Mouse (Mus musculus) embryonic facial prominence, embryonic 11.5 days (tissue): ENCODE results near the gene Hivep1. TPM values are rescaled to one million over a fixed set of nuclear protein-coding genes. Genes with fewer than 3 reads are reported as not detected.

Experiments used
- ATAC-seq: fragments of 200-750 bp; cut with Nextera tagmentation; replicated peaks from 2 replicates; pipeline ENCODE4 v1.8.0; 2017; ENCODE audit warnings: low read depth; ENCODE audit not compliant: insufficient number of reproducible peaks, low FRiP score, low TSS enrichment
- DNase-seq: peaks from one replicate; pipeline ENCODE4 v3.0.0-alpha.2; 2015; ENCODE audit warnings: low spot score
- H3K27ac ChIP-seq: fragments of 300-500 bp; sonication (generic); replicated peaks from 2 replicates; pipeline ENCODE4 v1.5.1; 2014; ENCODE audit warnings: mild to moderate bottlenecking, low read depth, low read length, control low read depth
- H3K27me3 ChIP-seq: fragments of 300-500 bp; sonication (generic); 2 replicates; pipeline ENCODE4 v1.6.1; 2014; ENCODE audit warnings: mild to moderate bottlenecking, low read length, moderate library complexity, mixed read lengths; ENCODE audit not compliant: control insufficient read depth, insufficient read depth
- H3K36me3 ChIP-seq: fragments of 300-500 bp; sonication (generic); replicated peaks from 2 replicates; pipeline ENCODE4 v1.6.1; 2014; ENCODE audit warnings: low read depth, mild to moderate bottlenecking, low read length, moderate library complexity, mixed read lengths; ENCODE audit not compliant: control insufficient read depth, insufficient read depth
- H3K4me1 ChIP-seq: fragments of 300-500 bp; sonication (generic); 2 replicates; pipeline ENCODE4 v1.6.1; 2014; ENCODE audit warnings: low read length, mixed read lengths; ENCODE audit not compliant: control insufficient read depth, insufficient read depth
- H3K4me2 ChIP-seq: fragments of 300-500 bp; sonication (generic); 2 replicates; pipeline ENCODE4 v1.6.1; 2014; ENCODE audit warnings: low read depth, mild to moderate bottlenecking, control low read depth, low read length, moderate library complexity
- H3K4me3 ChIP-seq: fragments of 300-500 bp; sonication (generic); 2 replicates; pipeline ENCODE4 v1.5.1; 2014; ENCODE audit warnings: low read depth, low read length, control low read depth
- H3K9ac ChIP-seq: fragments of 300-500 bp; sonication (generic); replicated peaks from 2 replicates; pipeline ENCODE4 v1.6.1; 2014; ENCODE audit warnings: mild to moderate bottlenecking, control low read depth, low read length
- H3K9me3 ChIP-seq: fragments of 300-500 bp; sonication (generic); replicated peaks from 2 replicates; pipeline ENCODE4 v1.6.1; 2016; ENCODE audit warnings: mild to moderate bottlenecking, low read length, inconsistent platforms, mixed read lengths; ENCODE audit not compliant: control insufficient read depth
- WGBS: fragments of 180-500 bp; shearing (Covaris S2); extraction: QIAGEN DNeasy Blood & Tissue Kit; methylation state at CpG from one replicate; pipeline ENCODE4 v1.1.7; 2014; 5-methylcytosine and 5-hydroxymethylcytosine counted together
- polyA plus RNA-seq: library from polyadenylated mRNA; unstranded; fragments of >200 nt; fragmentation: Nextera tagmentation; extraction: Ambion mirVana; gene quantifications from 2 replicates; pipeline ENCODE4 v1.2.1, GENCODE M21; 2014

The Hivep1 gene
- polyA plus RNA-seq, 1 experiment from 2014 or later = 13.1 TPM

DNA sequence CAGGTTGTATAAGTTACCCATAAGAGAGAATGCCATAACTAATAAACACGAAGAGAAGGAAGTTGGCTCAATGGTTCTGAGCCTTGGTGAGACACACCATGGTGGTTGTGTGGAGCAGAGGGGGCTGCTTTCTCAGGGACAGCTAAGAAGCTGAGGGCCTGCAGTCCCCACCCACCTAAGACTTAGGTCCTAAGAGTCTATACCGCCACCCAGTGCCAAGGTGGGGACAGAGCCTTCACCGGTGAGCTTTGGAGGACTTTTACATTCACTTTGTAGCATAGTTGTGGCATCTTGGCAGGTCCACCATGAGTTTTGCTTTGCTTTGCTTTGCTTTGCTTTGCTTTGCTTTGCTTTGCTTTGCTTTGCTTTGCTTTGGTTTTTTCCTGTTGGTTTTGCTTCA, 92.8 kb downstream of the Hivep1 start:
- 57% methylated on average over 3 of the region's 3 CpGs for WGBS
- no peak overlapping the region for H3K9ac ChIP-seq

DNA sequence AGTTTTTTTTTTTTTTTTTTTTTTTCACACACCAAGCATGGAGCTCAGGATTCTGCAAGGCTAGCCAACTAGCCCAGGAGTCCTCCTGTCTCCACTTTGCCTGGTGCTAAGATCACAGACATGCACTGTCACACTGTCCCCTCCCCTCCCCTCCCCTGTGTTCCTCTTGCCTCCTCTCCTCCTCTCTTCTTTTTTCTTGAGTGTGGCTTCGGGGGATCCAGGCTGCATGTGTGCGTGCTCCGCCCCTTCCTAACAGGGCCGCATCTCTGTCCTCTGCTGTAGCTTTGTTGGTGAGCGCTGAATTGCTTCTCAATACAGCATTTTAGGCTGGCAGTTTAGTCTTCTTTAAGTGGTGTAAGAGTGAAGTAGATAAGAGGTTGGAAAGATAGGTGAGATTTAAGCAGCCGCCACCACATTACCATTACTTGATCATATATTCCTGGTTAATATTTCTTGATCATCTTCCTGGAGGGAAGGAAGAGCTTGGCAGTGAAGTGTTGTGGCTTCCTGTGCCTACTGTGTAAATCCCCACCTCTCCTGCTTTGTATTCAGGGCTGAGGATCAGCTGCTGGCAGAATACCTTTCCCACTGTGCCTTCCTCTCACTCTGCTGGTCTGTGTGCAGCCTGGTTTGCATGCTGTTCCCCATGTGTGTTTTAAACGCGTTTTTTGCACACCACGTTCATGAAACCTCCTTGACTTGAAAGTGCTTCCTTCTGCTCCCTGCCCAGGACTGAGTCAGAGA, 97.7 kb downstream of the Hivep1 start:
- Histone ChIP-seq H3K4me3 (no peak overlapping the region), H3K9me3 (no peaks in the 10 kb centered on the region), H3K36me3 (no peaks in the 10 kb centered on the region; the same call in 1 of the 2 replicates), H3K9ac (no peak overlapping the region), H3K4me2 (no peak overlapping the region), H3K27me3 (no peaks in the 10 kb centered on the region), H3K4me1 (no peaks in the 10 kb centered on the region; the same call in 1 of the 2 replicates), H3K27ac (no peak overlapping the region)
- ATAC-seq (no peak), DNase-seq (no peak)
- 29% methylated on average over 9 of the region's 9 CpGs for WGBS

More for the DNA sequence above, 92.8 kb downstream of the Hivep1 start:
- H3K27ac ChIP-seq = no peak overlapping the region
- H3K27me3 ChIP-seq = no peaks in the 10 kb centered on the region
- no peaks in the 10 kb centered on the region for H3K4me1 ChIP-seq
- H3K36me3 ChIP-seq = no peaks in the 10 kb centered on the region
- no peak overlapping the region for H3K4me3 ChIP-seq
- no peak overlapping the region for H3K4me2 ChIP-seq
- ATAC-seq (no peak), DNase-seq (no peak)
- H3K9me3 ChIP-seq = no peaks in the 10 kb centered on the region

DNA sequence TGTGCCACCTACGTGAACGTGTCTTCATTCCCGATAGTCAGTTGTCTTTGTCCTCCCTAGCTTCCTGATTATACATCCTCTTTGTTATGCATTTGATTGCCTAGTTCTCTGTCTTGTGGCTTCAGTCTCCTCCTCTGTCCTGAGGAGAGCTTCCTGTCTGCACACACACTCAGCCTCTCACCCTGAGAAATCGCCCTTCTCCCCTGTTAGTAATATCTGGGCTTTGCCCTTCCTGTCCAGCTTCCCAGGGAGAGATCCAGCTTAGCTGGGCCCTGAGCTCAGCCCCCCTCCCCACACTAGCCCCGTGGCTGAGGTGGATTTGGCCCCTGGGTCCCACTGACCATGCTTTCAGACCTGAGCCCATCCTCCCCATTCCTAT, 98.2 kb downstream of the Hivep1 start:
- Histone ChIP-seq H3K9me3 (no peaks in the 10 kb centered on the region), H3K4me1 (no peaks in the 10 kb centered on the region; the same call in 1 of the 2 replicates), H3K4me3 (no peak overlapping the region), H3K36me3 (peaks cover 1% of the 10 kb centered on the region), H3K27me3 (no peaks in the 10 kb centered on the region), H3K27ac (no peak overlapping the region; the same call in 1 of the 2 replicates), H3K4me2 (no peak overlapping the region), H3K9ac (peak overlapping the region; percentile 28; the same call in 1 of the 2 replicates)
- WGBS = 12% methylated on average over 5 of the region's 5 CpGs
- DNase-seq (no peak), ATAC-seq (no peak)

DNA sequence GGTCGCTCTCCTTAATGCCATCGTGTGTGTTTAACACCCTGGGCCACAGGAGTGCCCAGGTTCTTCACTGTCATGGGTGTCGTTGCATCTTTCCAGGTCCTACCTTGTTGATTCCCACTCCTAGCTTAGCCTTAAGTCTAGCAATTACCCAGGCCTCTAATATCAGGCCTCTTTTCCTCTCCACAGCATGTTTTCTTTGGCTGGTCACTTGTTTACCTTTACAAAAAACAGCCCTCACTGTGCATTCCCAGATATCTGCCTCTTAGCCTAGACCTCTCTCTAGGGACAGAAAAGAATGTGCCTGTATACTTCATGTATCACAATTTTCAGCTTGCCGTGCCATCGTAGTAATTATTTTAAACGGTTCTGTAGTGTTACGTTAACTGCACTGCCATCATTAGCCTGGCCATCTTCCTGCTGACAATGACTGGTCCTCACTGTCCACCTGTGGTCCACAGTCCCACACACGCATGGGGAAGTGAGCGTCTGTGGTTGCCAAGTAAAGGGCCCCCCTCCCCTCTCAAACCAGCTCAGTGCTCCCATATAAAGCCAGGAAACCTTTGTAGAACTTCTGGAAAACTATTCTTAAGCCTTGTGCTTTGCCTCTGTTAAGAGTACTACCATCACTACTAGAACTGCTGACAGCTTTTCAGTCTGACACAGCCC, 98.8 kb downstream of the Hivep1 start:
- Histone ChIP-seq H3K4me3 (no peak overlapping the region), H3K9me3 (no peaks in the 10 kb centered on the region), H3K4me1 (no peaks in the 10 kb centered on the region; the same call in 1 of the 2 replicates), H3K27ac (no peak overlapping the region; the same call in 1 of the 2 replicates), H3K4me2 (no peak overlapping the region), H3K27me3 (no peaks in the 10 kb centered on the region), H3K36me3 (peaks cover 3% of the 10 kb centered on the region), H3K9ac (peak overlapping the region; percentile 28; the same call in 1 of the 2 replicates)
- no peak for DNase-seq
- ATAC-seq = no peak
- WGBS = 68% methylated on average over 9 of the region's 9 CpGs

DNA sequence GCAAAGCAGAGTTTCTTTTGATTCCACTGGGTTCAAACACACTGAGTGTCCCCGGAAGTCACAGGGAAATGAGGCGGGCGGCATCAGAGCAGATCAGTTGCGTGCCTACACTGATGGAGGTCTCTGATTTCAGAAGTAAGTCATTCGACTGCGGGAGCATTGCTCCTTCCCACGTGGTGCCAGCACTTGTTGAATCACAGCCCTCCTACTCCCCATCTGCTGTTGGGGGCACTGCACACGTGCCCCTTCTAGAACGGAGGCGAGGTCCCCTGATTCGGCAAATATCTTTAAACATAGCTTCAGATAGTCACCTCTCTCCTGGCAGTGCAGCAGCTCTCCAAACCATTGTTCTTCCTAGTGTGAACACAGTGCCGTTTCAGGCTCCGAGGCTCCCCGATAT, 106.4 kb downstream of the Hivep1 start:
- H3K4me3 ChIP-seq = no peak overlapping the region
- H3K36me3 ChIP-seq = peaks cover 3% of the 10 kb centered on the region
- no peak overlapping the region for H3K27ac ChIP-seq
- H3K4me2 ChIP-seq = no peak overlapping the region
- WGBS = 96% methylated on average over 14 of the region's 14 CpGs
- no peaks in the 10 kb centered on the region for H3K9me3 ChIP-seq
- H3K4me1 ChIP-seq = no peaks in the 10 kb centered on the region
- ATAC-seq (no peak), DNase-seq (no peak)
- H3K27me3 ChIP-seq = no peaks in the 10 kb centered on the region
- H3K9ac ChIP-seq = no peak overlapping the region

DNA sequence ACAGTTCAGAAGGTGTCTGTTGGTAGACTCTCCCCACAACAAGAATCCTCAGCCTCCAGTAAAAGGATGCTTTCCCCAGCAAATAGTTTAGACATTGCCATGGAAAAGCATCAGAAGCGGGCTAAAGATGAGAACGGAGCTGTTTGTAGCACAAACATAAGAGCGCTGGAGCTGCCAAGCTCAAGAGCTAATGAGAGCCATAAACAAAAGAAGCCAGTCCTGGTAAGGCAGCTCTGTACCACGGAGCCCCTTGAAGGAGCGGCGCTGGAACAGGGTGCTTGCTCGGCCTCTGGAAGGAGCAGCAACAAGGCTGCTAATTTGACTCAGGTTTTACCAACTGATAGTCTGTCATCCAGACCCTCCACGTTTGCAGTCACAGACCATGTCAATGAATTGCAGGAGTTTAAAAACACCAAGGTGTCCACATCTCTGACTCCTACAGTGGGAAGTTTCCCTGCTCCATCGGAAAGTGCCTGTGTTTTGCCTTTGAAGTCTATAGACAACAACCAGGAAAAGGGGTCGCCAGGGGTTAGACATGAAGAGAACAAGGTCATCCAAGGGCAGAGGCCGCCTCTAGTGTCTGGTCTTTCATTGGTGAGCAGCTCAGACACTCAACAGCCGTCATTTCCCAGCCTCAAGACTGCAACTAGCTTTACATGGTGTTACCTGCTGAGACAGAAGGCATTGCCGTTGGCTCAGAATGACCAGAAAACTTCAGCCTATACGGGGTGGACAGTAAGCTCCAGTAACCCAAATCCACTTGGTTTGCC, 107.8 kb downstream of the Hivep1 start:
- 57% methylated on average over 14 of the region's 14 CpGs for WGBS
- Histone ChIP-seq H3K27me3 (no peaks in the 10 kb centered on the region), H3K36me3 (peaks cover 3% of the 10 kb centered on the region), H3K4me3 (no peak overlapping the region), H3K9ac (no peak overlapping the region), H3K4me1 (no peaks in the 10 kb centered on the region), H3K4me2 (no peak overlapping the region), H3K27ac (no peak overlapping the region), H3K9me3 (no peaks in the 10 kb centered on the region)
- ATAC-seq = no peak
- DNase-seq = no peak

DNA sequence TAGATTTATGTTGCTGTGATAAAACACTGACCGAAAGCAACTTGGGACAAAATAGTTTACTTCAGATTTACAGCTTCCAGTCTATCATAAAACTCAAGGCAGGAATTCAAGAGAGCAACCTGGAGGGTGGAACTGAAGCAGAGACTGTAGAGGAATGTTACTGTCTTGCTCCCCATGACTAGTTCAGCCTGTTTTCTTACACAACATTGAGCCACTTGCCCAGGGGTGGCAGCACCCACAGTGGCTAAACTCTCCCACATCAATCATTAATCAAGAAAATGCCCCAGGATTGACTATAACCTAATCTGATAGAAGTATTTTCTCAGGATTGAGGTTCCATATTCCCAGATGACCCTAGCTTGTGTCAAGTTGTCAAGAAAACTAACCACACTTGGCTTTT, 119.0 kb downstream of the Hivep1 start:
- ATAC-seq (no peak), DNase-seq (no peak)
- Histone ChIP-seq H3K36me3 (no peaks in the 10 kb centered on the region), H3K9ac (no peak overlapping the region), H3K4me3 (no peak overlapping the region), H3K27me3 (no peaks in the 10 kb centered on the region), H3K4me1 (no peaks in the 10 kb centered on the region), H3K9me3 (no peaks in the 10 kb centered on the region), H3K27ac (no peak overlapping the region), H3K4me2 (no peak overlapping the region)
- 100% methylated on average over 1 of the region's 1 CpGs for WGBS
